Mouse (Mus musculus) embryonic fibroblast, embryonic 13.5 days (primary cell): Measurements from ENCODE around the gene Slc19a3.

ENCODE experiments used
- CTCF ChIP-seq: IDR thresholded peaks from 2 replicates; pipeline ENCODE4 v1.5.1; 2011; ENCODE audit warnings: mild to moderate bottlenecking, control low read depth, low read length, moderate library complexity, borderline replicate concordance; ENCODE audit not compliant: insufficient read depth
- POLR2A ChIP-seq: IDR thresholded peaks from 2 replicates; pipeline ENCODE4 v1.6.1; 2011; ENCODE audit warnings: low read depth, mild to moderate bottlenecking, control low read depth, low read length, moderate library complexity

- TF ChIP-seq CTCF: no peak
- no peak for TF ChIP-seq POLR2A
Measured at GRCm38 (mm10) chr1:83058481-83058880, 20.2 kb upstream of the Slc19a3 start.
